Mouse (Mus musculus) mammary gland, adult 2 months (tissue): ENCODE measurements around the gene Vmn2r92. TPM values are rescaled to one million over a fixed set of nuclear protein-coding genes. Genes with fewer than 3 reads are reported as not detected.

Source experiments
- polyA plus RNA-seq: library from polyadenylated mRNA; depleted of rRNA; stranded (reverse); fragments of >200 nt; gene quantifications from 2 replicates; pipeline ENCODE4 v1.2.3, GENCODE M21; 2012; ENCODE audit warnings: low replicate concordance; rRNA removed

Vmn2r92 gene
- polyA plus RNA-seq, result not detected in 2 replicates

DNA sequence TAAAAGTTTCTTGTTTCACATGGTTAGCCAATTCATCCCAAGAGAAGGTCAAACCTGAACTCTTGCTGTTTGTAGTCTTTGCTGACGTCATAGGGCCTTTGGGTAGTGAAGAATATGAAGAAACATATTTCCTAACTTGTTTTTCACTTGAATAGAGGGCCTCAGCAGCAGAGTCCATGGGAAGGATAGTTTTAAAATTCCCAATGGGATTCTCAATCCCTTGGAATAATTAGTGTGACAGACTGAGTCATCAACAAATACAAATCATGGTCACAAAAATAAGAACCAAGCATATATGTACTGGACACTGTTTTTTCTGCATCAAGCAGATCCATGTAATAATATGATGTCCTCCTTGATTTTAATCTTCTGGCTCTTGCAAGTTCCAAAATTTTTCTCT lies at the start of gene Vmn2r92:
TSS of gene Vmn2r92 (plus strand) at position 301 of the 400 bp plus-strand sequence.

Other genes with a start within 250 kb of the Vmn2r92 start
- gene Fpr-rs4, start 130.2 kb upstream of the Vmn2r92 start, polyA plus RNA-seq, result not detected in 2 replicates
- gene Vmn2r124, start 102.5 kb upstream of the Vmn2r92 start, polyA plus RNA-seq, result not detected in 2 replicates
- gene Vmn2r91, start 66.9 kb upstream of the Vmn2r92 start, polyA plus RNA-seq, result not detected in 2 replicates
- gene Vmn2r94, start 125.9 kb downstream of the Vmn2r92 start, polyA plus RNA-seq, result not detected in 2 replicates
- not detected in 2 replicates for gene Vmn2r93, start 146.2 kb downstream of the Vmn2r92 start, polyA plus RNA-seq